Mouse (Mus musculus): ENCODE data around the gene Pofut1. TPM values are rescaled to one million over a fixed set of nuclear protein-coding genes. Genes with fewer than 3 reads are reported as not detected.
"Not testable (repeated sequence)": the region's sequence is repeated elsewhere in the genome, so short reads cannot be mapped to it uniquely, and the experiment has no call there.

Pofut1 gene
- polyA plus RNA-seq, 1 experiment from 2014 or later, result 9.0 TPM

- H3K27ac ChIP-seq; H3K27me3 ChIP-seq (replicated peaks); H3K9ac ChIP-seq; H3K36me3 ChIP-seq; H3K4me3 ChIP-seq (replicated peaks); H3K9me3 ChIP-seq; H3K4me2 ChIP-seq; H3K4me1 ChIP-seq: not testable (repeated sequence)
- peak; percentile 56; the same call in 1 of the 2 replicates for ATAC-seq (ENCODE audit: insufficient read depth, low FRiP score, low read depth)
- WGBS, result 56% methylated on average over 6 of the region's 6 CpGs
These were observed 33.0 kb downstream of the Pofut1 start for GRCm38 (mm10) chr2:153274200-153274918.

- no peaks in the 10 kb centered on the region for H3K36me3 ChIP-seq
- H3K27me3 ChIP-seq (replicated peaks), result no peaks in the 10 kb centered on the region
- no peak overlapping the region for H3K4me2 ChIP-seq
- 0 out of 2 replicates have a peak, but pooled peaks cover 5% of the 10 kb centered on the region for H3K4me1 ChIP-seq
- no peaks in the 10 kb centered on the region for H3K9me3 ChIP-seq
- no peak overlapping the region for H3K4me3 ChIP-seq (replicated peaks)
- no peak overlapping the region; the same call in 1 of the 2 replicates for H3K27ac ChIP-seq
- no peak overlapping the region for H3K9ac ChIP-seq
- WGBS, result 66% methylated on average over 6 of the region's 6 CpGs
- ATAC-seq (ENCODE audit: insufficient read depth, low FRiP score, low read depth), result peak; percentile 63
These were observed 33.5 kb downstream of the Pofut1 start for GRCm38 (mm10) chr2:153274919-153275247.

GRCm38 (mm10) chr2:153275577-153275976, 34.2 kb downstream of the Pofut1 start:
- H3K27ac ChIP-seq; H3K36me3 ChIP-seq; H3K27me3 ChIP-seq (replicated peaks); H3K9ac ChIP-seq; ATAC-seq (ENCODE audit: insufficient read depth, low FRiP score, low read depth); H3K4me1 ChIP-seq; H3K4me2 ChIP-seq; H3K9me3 ChIP-seq; H3K4me3 ChIP-seq (replicated peaks): not testable (repeated sequence)
- 80% methylated on average over 3 of the region's 3 CpGs for WGBS

- H3K9me3 ChIP-seq, result no peaks in the 10 kb centered on the region
- no peak overlapping the region for H3K4me3 ChIP-seq (replicated peaks)
- H3K9ac ChIP-seq, result no peak overlapping the region
- WGBS, result 89% methylated on average over 8 of the region's 8 CpGs
- no peak overlapping the region for H3K27ac ChIP-seq
- no peaks in the 10 kb centered on the region for H3K36me3 ChIP-seq
- no peak overlapping the region for H3K4me2 ChIP-seq
- no peak for ATAC-seq (ENCODE audit: insufficient read depth, low FRiP score, low read depth)
- no peaks in the 10 kb centered on the region for H3K27me3 ChIP-seq (replicated peaks)
- H3K4me1 ChIP-seq, result 0 out of 2 replicates have a peak, but pooled peaks cover 4% of the 10 kb centered on the region
These were observed 35.1 kb downstream of the Pofut1 start for GRCm38 (mm10) chr2:153276440-153276839.

- ATAC-seq (ENCODE audit: insufficient read depth, low FRiP score, low read depth); H3K4me1 ChIP-seq; H3K4me3 ChIP-seq (replicated peaks); H3K9me3 ChIP-seq; H3K27me3 ChIP-seq (replicated peaks); H3K36me3 ChIP-seq; H3K9ac ChIP-seq; H3K4me2 ChIP-seq; H3K27ac ChIP-seq: not testable (repeated sequence)
- 87% methylated on average over 5 of the region's 5 CpGs for WGBS
These were observed 35.5 kb downstream of the Pofut1 start for GRCm38 (mm10) chr2:153276846-153277245.

GRCm38 (mm10) chr2:153278357-153278756, 37.0 kb downstream of the Pofut1 start:
- H3K4me3 ChIP-seq (replicated peaks), result no peak overlapping the region
- H3K36me3 ChIP-seq, result no peaks in the 10 kb centered on the region
- H3K27me3 ChIP-seq (replicated peaks), result no peaks in the 10 kb centered on the region
- no peaks in the 10 kb centered on the region for H3K9me3 ChIP-seq
- no peak overlapping the region for H3K4me2 ChIP-seq
- H3K4me1 ChIP-seq, result 0 out of 2 replicates have a peak, but pooled peaks cover 4% of the 10 kb centered on the region
- 85% methylated on average over 5 of the region's 5 CpGs for WGBS
- no peak overlapping the region for H3K27ac ChIP-seq
- no peak overlapping the region for H3K9ac ChIP-seq
- ATAC-seq (ENCODE audit: insufficient read depth, low FRiP score, low read depth), result no peak

- no peak overlapping the region for H3K9ac ChIP-seq
- no peak overlapping the region for H3K4me2 ChIP-seq
- no peaks in the 10 kb centered on the region for H3K9me3 ChIP-seq
- H3K36me3 ChIP-seq, result no peaks in the 10 kb centered on the region
- no peak overlapping the region for H3K27ac ChIP-seq
- no peak overlapping the region for H3K4me3 ChIP-seq (replicated peaks)
- no peaks in the 10 kb centered on the region for H3K4me1 ChIP-seq
- no peak for ATAC-seq (ENCODE audit: insufficient read depth, low FRiP score, low read depth)
- H3K27me3 ChIP-seq (replicated peaks), result no peaks in the 10 kb centered on the region
- WGBS, result 86% methylated on average over 6 of the region's 6 CpGs
These were observed 42.6 kb downstream of the Pofut1 start for GRCm38 (mm10) chr2:153283919-153284318.

- 84% methylated on average over 4 of the region's 4 CpGs for WGBS
- Histone ChIP-seq H3K4me1 (peaks cover 3% of the 10 kb centered on the region; the same call in 1 of the 2 replicates), H3K27ac (no peak overlapping the region), H3K36me3 (no peaks in the 10 kb centered on the region), H3K9me3 (no peaks in the 10 kb centered on the region), H3K4me2 (no peak overlapping the region), H3K9ac (no peak overlapping the region), H3K27me3 (replicated peaks) (no peaks in the 10 kb centered on the region), H3K4me3 (replicated peaks) (no peak overlapping the region)
- ATAC-seq (ENCODE audit: insufficient read depth, low FRiP score, low read depth), result no peak
These were observed 45.2 kb downstream of the Pofut1 start for GRCm38 (mm10) chr2:153286524-153286923.

GRCm38 (mm10) chr2:153287835-153288234, 46.5 kb downstream of the Pofut1 start:
- Histone ChIP-seq H3K4me3 (replicated peaks) (no peak overlapping the region), H3K4me1 (peaks cover 8% of the 10 kb centered on the region), H3K9me3 (no peaks in the 10 kb centered on the region), H3K4me2 (no peak overlapping the region), H3K27ac (no peak overlapping the region), H3K27me3 (replicated peaks) (no peaks in the 10 kb centered on the region), H3K36me3 (no peaks in the 10 kb centered on the region), H3K9ac (no peak overlapping the region)
- no peak for ATAC-seq (ENCODE audit: insufficient read depth, low FRiP score, low read depth)
- WGBS, result 36% methylated on average over 6 of the region's 6 CpGs

GRCm38 (mm10) chr2:153290938-153291928, 49.9 kb downstream of the Pofut1 start, which contains the start of gene Kif3b:
Kif3b (plus strand) TSS chr2:153291413.
- Histone ChIP-seq H3K27me3 (replicated peaks) (no peaks in the 10 kb centered on the region), H3K36me3 (no peaks in the 10 kb centered on the region), H3K4me3 (replicated peaks) (peak within 1 kb of the TSS; percentile 86), H3K9ac (peak within 1 kb of the TSS; percentile 74), H3K4me1 (peaks cover 8% of the 10 kb centered on the region), H3K27ac (no peak within 1 kb of the TSS; the same call in 1 of the 2 replicates), H3K9me3 (no peaks in the 10 kb centered on the region), H3K4me2 (peak within 1 kb of the TSS; percentile 78)
- peak; percentile 90 for ATAC-seq (ENCODE audit: insufficient read depth, low FRiP score, low read depth)
- under 1% methylated on average over 63 of the region's 63 CpGs for WGBS

- Histone ChIP-seq H3K4me1 (peaks cover 8% of the 10 kb centered on the region), H3K27me3 (replicated peaks) (no peaks in the 10 kb centered on the region), H3K4me3 (replicated peaks) (peak overlapping the region; percentile 86), H3K9me3 (no peaks in the 10 kb centered on the region), H3K9ac (no peak overlapping the region), H3K4me2 (peak overlapping the region; percentile 78), H3K27ac (no peak overlapping the region), H3K36me3 (no peaks in the 10 kb centered on the region)
- 42% methylated on average over 7 of the region's 7 CpGs for WGBS
- peak; percentile 28 for ATAC-seq (ENCODE audit: insufficient read depth, low FRiP score, low read depth)
These were observed 51.0 kb downstream of the Pofut1 start for GRCm38 (mm10) chr2:153292305-153292861.

- H3K27ac ChIP-seq, result no peak overlapping the region
These were observed 53.9 kb downstream of the Pofut1 start for GRCm38 (mm10) chr2:153295196-153295595.

More at GRCm38 (mm10) chr2:153295196-153295595, 53.9 kb downstream of the Pofut1 start:
- ATAC-seq (ENCODE audit: insufficient read depth, low FRiP score, low read depth), result no peak
- H3K36me3 ChIP-seq, result no peaks in the 10 kb centered on the region
- 89% methylated on average over 4 of the region's 4 CpGs for whole genome bisulfite sequencing
- H3K27me3 ChIP-seq (replicated peaks), result no peaks in the 10 kb centered on the region
- peaks cover 8% of the 10 kb centered on the region for H3K4me1 ChIP-seq
- H3K4me3 ChIP-seq (replicated peaks), result no peak overlapping the region
- H3K4me2 ChIP-seq, result no peak overlapping the region
- no peaks in the 10 kb centered on the region for H3K9me3 ChIP-seq
- no peak overlapping the region for H3K9ac ChIP-seq

Data from stomach, embryonic 15.5 days (tissue).